Mouse (Mus musculus): ENCODE data around the gene Rinl. TPM values are rescaled to one million over a fixed set of nuclear protein-coding genes. Genes with fewer than 3 reads are reported as not detected.

Rinl gene
- polyA plus RNA-seq, 1 experiment from 2014 or later: 2.7 TPM

DNA sequence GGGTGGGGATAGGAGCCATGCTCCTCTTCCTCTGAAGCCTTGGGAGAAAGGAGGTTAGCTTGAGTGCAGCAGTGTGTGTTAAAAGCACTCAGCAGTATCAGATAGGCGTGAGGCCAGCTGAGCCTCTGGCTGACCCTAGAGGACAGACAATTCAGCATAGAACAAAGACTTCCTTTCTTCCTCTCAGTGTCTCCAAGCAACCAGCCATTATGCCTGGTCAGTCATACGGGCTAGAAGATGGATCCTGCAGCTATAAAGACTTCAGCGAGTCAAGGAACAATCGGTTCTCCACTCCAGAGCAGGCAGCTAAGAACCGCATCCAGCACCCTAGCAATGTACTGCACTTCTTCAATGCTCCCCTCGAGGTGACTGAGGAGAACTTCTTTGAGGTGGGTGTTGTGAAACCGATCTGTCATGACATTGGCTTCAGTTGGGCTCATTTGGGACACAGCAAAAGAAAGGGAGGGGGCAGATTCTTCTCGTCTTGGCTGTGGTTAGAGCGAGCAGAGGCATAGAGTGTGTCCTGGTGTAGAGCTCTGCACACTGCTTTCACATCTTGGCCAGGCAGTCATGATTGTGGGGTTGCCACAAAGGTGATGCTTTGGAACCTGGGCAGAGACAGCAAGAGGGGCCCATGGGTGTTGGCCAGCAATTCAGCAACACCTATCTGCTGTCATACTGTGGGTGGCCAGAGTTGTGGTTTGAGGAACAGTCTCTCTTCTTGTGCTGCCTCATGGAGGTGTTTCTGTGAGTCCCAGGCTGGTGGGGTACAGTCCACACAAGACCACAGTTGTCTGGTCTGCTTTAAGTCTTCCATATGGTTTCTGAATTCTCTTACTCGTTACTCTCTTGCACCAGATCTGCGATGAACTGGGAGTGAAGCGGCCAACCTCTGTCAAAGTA is 31.8 kb downstream of the Rinl start:
- H3K27ac ChIP-seq: peak overlapping the region; percentile 80
- H3K36me3 ChIP-seq: peaks cover 72% of the 10 kb centered on the region
- H3K4me3 ChIP-seq: no peak overlapping the region
- no peak overlapping the region; the same call in 1 of the 2 replicates for H3K9ac ChIP-seq
- no peaks in the 10 kb centered on the region for H3K27me3 ChIP-seq
- 35% methylated on average over 12 of the region's 12 CpGs for WGBS
- peak; percentile 61 for ATAC-seq (ENCODE audit: low FRiP score)
- peaks cover 55% of the 10 kb centered on the region for H3K4me1 ChIP-seq
- H3K9me3 ChIP-seq (replicated peaks): no peaks in the 10 kb centered on the region
- peak overlapping the region; percentile 11; the same call in 1 of the 2 replicates for H3K4me2 ChIP-seq (replicated peaks)

DNA sequence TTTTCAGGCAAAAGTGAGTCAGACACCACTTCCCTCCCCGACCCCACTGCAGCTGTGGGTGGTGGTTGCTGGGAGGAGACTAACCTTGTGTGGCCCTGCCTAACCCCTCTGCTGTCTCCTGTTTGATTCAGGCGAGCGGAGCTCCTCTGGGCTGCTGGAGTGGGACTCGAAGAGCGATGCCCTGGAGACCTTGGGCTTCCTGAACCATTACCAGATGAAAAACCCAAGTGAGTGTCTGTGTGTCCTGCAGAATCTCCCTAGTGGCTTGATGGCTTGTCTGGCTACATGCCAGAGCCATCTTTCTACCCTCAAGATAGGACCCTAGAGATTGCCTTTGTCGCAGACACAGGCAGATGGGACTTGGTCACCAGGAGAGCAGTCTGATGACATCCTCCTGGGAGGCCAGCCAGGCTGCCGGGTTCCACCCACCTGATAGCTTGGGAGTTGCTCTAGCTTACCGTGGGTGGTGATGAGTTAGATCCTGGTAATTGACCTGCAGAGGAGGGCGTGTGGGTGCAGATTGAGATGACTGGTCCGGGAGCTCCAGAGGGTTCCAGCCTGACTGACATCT is 32.6 kb downstream of the Rinl start:
- peak overlapping the region; percentile 80 for H3K27ac ChIP-seq
- no peak for ATAC-seq (ENCODE audit: low FRiP score)
- peaks cover 52% of the 10 kb centered on the region for H3K4me1 ChIP-seq
- H3K4me3 ChIP-seq: no peak overlapping the region
- peaks cover 64% of the 10 kb centered on the region for H3K36me3 ChIP-seq
- H3K27me3 ChIP-seq: no peaks in the 10 kb centered on the region
- WGBS: 58% methylated on average over 10 of the region's 10 CpGs
- no peaks in the 10 kb centered on the region for H3K9me3 ChIP-seq (replicated peaks)
- H3K4me2 ChIP-seq (replicated peaks): no peak overlapping the region
- no peak overlapping the region for H3K9ac ChIP-seq

DNA sequence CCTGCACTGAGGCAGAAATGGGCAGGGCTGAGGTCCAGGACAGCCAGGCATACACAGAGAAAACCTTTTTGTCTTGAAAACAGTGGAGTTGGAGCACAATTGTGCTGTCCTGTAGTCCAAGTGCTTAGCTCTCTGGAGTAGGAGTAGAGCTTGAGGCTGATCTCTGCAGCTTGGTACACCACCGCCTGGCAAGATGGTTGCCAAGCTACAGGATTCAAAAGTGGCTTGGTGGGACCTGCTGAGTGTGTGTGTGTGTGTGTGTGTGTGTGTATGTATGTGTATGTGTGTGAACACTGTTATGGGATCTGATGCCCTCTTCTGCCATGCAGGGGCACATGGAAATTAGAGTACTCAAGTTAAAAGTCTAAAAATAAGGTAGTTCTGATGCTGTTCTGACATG is 33.8 kb downstream of the Rinl start:
- H3K9ac ChIP-seq: no peak overlapping the region
- peaks cover 42% of the 10 kb centered on the region for H3K4me1 ChIP-seq
- 73% methylated on average over 1 of the region's 1 CpGs for WGBS
- H3K4me2 ChIP-seq (replicated peaks): no peak overlapping the region
- no peaks in the 10 kb centered on the region for H3K27me3 ChIP-seq
- peaks cover 52% of the 10 kb centered on the region for H3K36me3 ChIP-seq
- ATAC-seq (ENCODE audit: low FRiP score): no peak
- peak overlapping the region; percentile 58; the same call in 1 of the 2 replicates for H3K27ac ChIP-seq
- no peaks in the 10 kb centered on the region for H3K9me3 ChIP-seq (replicated peaks)
- H3K4me3 ChIP-seq: no peak overlapping the region

DNA sequence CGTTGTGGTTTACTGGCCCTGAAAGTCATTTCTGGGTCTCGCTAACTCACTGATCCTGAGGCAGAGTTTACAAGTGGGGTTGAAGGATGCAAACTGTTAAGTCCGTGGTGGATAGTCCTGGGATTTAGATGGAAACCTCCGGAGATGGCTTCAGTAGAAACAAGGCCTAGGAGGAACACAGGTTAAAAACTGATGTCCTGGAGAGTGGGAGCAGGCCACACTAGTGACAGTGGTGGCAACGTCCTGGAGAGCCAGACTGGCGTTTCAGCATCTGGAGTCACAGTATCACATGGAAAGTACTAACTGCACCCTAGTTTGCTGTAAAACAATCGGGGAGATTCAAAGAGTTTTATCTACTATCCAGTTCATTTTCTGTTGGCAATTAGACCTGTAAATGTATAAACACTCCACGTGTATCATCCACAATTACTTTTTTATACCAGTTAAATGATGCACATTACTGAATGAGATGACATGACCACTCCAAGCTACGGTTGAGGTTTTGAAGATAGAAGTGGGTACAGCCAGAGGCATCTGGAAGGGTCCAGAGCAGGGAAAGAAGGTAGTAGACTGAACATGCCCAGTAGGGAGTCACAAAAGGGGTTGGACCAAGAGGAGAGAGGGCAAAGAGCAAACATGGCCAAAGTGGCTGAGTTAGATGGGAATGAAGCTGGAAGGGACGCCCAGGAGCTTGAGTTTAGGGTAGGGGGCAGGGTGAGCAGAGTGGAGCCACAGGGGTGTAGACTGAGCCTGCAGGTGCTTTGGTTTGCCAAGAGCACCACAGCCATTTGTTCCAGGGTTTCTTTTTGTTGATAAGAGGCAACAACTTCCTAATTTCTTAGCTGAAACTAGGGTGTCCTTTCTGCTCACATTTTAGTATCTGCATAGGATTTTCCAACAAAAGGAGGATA is 34.5 kb downstream of the Rinl start:
- H3K4me2 ChIP-seq (replicated peaks): no peak overlapping the region
- no peaks in the 10 kb centered on the region for H3K9me3 ChIP-seq (replicated peaks)
- H3K36me3 ChIP-seq: peaks cover 45% of the 10 kb centered on the region
- H3K27me3 ChIP-seq: no peaks in the 10 kb centered on the region
- no peak for ATAC-seq (ENCODE audit: low FRiP score)
- no peak overlapping the region for H3K4me3 ChIP-seq
- H3K9ac ChIP-seq: no peak overlapping the region
- WGBS: 67% methylated on average over 10 of the region's 10 CpGs
- H3K4me1 ChIP-seq: peaks cover 36% of the 10 kb centered on the region
- H3K27ac ChIP-seq: peak overlapping the region; percentile 58

DNA sequence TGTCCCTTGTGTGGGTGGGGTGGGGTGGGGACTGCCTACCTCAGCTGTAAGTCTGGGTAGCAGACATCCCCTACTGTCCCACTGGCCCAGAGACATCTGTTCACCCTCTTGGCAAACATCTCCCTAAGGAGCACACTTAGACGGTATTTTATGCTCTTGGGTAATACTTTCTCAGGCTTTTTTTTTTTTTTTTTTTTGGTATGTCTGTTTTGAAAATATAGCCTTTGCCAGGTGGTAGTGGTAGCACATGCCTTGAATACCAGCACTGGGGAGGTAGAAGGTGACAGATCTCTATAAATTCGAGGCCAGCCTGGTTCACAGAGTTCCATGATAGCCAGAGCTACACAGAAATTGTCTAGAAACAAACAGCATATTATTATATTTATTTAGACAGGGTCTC is 35.2 kb downstream of the Rinl start:
- peaks cover 39% of the 10 kb centered on the region for H3K36me3 ChIP-seq
- no peak overlapping the region for H3K9ac ChIP-seq
- peak overlapping the region; percentile 78; the same call in 1 of the 2 replicates for H3K27ac ChIP-seq
- no peak overlapping the region for H3K4me3 ChIP-seq
- no peaks in the 10 kb centered on the region for H3K27me3 ChIP-seq
- no peak for ATAC-seq (ENCODE audit: low FRiP score)
- H3K9me3 ChIP-seq (replicated peaks): no peaks in the 10 kb centered on the region
- 66% methylated on average over 2 of the region's 2 CpGs for WGBS
- H3K4me1 ChIP-seq: peaks cover 30% of the 10 kb centered on the region
- H3K4me2 ChIP-seq (replicated peaks): no peak overlapping the region

DNA sequence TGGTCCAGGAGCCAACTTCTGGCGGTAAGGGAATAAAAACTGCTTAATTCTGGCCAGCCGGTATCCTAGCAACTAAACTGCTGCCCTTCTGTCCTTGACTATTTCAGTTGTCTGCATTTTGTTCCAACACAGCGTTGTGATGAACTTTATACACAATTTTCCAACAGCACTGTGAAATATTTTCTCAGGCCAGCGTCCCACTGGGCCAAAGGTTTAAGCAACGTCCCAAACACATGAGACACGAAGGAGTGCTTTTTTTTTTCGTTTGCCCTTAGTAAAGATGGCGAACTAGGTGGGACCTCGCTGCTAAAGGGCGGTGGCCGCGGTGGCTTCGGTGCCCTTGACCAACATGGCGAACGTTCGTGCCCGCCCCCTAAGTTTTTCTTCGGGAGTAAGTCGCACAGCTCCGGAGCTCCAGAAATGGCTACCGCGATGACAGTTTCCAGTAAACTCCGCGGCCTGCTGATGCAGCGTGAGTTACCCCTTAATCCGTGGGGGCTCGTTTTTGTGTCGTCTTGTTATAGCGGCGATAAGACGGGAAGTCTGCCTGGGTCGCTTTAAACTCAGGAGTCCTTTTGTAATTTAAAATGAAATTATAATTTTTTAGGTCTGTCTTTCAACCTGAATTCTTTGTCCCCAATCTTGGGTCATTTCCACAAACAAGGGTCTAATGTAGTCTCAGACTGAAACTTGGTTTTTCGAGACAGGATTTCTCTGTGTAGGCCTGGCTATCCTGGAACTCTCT is 36.3 kb downstream of the Rinl start, which contains the start of gene Ech1:
TSS of gene Ech1 (plus strand) at position 277 of the 745 bp plus-strand sequence.
- peak within 1 kb of the TSS; percentile 78 for H3K27ac ChIP-seq
- no peaks in the 10 kb centered on the region for H3K9me3 ChIP-seq (replicated peaks)
- WGBS: 3% methylated on average over 33 of the region's 33 CpGs
- peak within 1 kb of the TSS; percentile 52 for H3K4me2 ChIP-seq (replicated peaks)
- H3K27me3 ChIP-seq: no peaks in the 10 kb centered on the region
- peaks cover 37% of the 10 kb centered on the region for H3K36me3 ChIP-seq
- H3K4me1 ChIP-seq: peaks cover 20% of the 10 kb centered on the region
- peak within 1 kb of the TSS; percentile 61 for H3K9ac ChIP-seq
- ATAC-seq (ENCODE audit: low FRiP score): peak; percentile 66
- peak within 1 kb of the TSS; percentile 46 for H3K4me3 ChIP-seq

DNA sequence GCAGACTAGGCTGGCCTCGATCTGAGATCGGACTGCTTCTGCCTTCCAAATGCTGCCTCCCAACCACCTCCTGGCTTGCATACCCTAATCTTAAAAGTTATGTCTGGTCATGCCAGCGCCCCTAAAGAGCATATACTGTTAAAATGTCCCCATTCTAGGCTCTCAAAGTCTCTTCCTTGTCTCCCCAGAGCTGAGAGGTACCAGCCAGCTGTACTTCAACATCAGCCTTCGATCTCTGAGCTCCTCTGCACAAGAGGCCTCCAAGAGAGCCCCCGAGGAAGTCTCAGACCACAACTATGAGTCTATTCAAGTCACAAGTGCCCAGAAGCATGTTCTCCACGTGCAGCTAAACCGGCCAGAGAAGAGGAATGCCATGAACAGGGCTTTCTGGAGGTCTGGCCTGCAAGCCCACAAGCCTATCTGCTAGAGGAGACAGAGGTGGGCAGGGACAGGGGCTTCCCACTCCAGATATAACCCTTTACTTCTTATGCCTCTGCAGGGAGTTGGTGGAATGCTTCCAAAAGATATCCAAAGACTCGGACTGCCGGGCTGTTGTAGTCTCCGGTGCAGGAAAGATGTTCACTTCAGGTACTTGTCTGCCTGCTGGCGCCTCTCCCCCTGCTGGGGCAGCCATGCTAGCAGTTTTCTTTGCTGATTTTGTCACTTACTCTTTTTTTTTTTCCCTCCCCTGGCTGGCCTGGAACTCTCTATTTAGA is 37.1 kb downstream of the Rinl start:
- Histone ChIP-seq H3K9me3 (replicated peaks) (no peaks in the 10 kb centered on the region), H3K4me2 (replicated peaks) (peak overlapping the region; percentile 52), H3K9ac (peak overlapping the region; percentile 61), H3K27me3 (no peaks in the 10 kb centered on the region), H3K4me1 (peaks cover 13% of the 10 kb centered on the region), H3K27ac (peak overlapping the region; percentile 78; the same call in 1 of the 2 replicates), H3K36me3 (peaks cover 36% of the 10 kb centered on the region), H3K4me3 (peak overlapping the region; percentile 46)
- no peak for ATAC-seq (ENCODE audit: low FRiP score)
- 62% methylated on average over 11 of the region's 11 CpGs for WGBS

DNA sequence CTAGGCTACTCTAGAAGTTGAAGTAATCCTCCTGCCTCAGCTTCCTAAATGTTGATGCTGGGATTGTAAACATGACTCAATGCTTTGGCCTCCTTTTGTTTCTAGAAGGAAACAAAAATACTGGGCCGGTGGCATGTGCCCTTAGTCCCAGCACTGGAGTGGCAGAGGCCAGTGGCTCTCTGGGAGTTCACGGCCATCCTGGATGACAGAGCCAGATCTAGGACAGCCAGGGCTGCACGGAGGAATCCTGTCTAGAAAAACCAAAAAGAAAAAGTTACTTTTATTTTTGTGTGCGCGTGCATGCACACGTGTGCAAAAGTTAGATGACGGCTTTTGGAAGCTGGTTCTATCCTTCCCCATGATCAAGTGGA is 37.6 kb downstream of the Rinl start:
- Histone ChIP-seq H3K9ac (no peak overlapping the region), H3K27ac (no peak overlapping the region), H3K36me3 (peaks cover 34% of the 10 kb centered on the region), H3K27me3 (no peaks in the 10 kb centered on the region), H3K4me1 (peaks cover 12% of the 10 kb centered on the region), H3K4me2 (replicated peaks) (no peak overlapping the region), H3K9me3 (replicated peaks) (no peaks in the 10 kb centered on the region), H3K4me3 (no peak overlapping the region)
- ATAC-seq (ENCODE audit: low FRiP score): no peak
- WGBS: 89% methylated on average over 7 of the region's 7 CpGs

DNA sequence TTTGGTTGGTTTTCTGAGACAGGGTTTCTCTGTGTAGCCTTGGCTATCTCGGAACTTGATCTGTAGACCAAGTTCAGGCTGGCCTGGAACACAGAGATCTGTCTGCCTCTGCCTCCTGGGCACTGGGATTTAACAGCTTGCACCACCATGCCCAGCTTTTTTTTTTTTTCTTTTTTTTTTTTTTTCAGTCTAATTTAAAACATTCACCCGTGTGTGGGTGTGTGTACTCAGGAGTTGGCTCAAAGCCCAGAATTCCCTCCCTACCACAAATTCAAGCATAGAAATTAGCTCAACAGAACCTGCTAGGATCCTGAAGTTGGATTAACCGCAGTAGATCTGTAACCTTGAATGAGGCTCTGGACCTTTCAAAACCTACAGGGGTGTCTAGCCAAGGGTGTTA is 38.6 kb downstream of the Rinl start:
- no peak for ATAC-seq (ENCODE audit: low FRiP score)
- Histone ChIP-seq H3K36me3 (peaks cover 33% of the 10 kb centered on the region), H3K4me1 (peaks cover 12% of the 10 kb centered on the region), H3K27ac (no peak overlapping the region), H3K4me2 (replicated peaks) (no peak overlapping the region), H3K4me3 (no peak overlapping the region), H3K9me3 (replicated peaks) (no peaks in the 10 kb centered on the region), H3K27me3 (no peaks in the 10 kb centered on the region), H3K9ac (no peak overlapping the region)
- WGBS: 75% methylated on average over 3 of the region's 3 CpGs

DNA sequence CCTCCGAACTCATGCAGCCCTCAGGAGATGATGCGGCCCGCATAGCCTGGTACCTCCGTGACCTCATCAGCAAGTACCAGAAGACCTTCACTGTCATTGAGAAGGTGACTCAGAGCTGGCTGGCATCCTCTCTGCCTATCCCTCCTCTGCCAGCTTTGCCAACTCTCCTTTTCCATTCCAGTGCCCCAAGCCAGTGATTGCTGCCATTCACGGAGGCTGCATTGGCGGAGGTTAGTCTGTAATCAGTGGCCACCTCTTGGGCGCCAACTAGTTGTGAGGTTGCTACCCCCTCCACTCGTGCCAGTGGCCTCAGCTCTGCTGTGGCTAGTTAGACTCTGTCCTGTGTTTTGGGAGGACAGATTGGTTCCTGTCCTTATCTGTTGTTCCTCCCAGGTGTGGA is 41.1 kb downstream of the Rinl start:
- H3K4me1 ChIP-seq: peaks cover 6% of the 10 kb centered on the region
- ATAC-seq (ENCODE audit: low FRiP score): no peak
- no peaks in the 10 kb centered on the region for H3K27me3 ChIP-seq
- H3K9me3 ChIP-seq (replicated peaks): no peaks in the 10 kb centered on the region
- peaks cover 25% of the 10 kb centered on the region for H3K36me3 ChIP-seq
- no peak overlapping the region for H3K9ac ChIP-seq
- 92% methylated on average over 8 of the region's 8 CpGs for WGBS
- no peak overlapping the region for H3K4me3 ChIP-seq
- H3K27ac ChIP-seq: no peak overlapping the region
- no peak overlapping the region for H3K4me2 ChIP-seq (replicated peaks)

DNA sequence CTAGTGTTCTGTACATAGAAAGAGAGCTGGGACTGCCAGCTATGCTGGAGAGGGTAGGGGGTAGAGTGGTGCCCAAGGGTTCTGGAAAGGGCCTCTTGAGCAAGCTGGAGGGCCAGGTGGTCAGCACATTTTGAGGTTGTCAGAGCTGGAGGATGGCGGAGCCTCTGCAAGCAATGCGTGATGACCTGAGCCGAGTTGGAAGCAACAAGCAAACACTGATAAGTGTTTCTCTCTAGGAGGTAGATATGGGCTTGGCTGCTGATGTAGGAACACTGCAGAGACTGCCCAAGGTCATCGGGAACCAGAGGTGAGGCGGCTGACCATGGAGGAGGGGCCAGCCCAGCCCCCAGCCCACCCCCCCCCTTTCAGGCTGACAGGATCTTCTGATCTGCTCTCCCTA is 42.2 kb downstream of the Rinl start:
- Histone ChIP-seq H3K36me3 (peaks cover 25% of the 10 kb centered on the region), H3K27ac (no peak overlapping the region), H3K27me3 (no peaks in the 10 kb centered on the region), H3K9me3 (replicated peaks) (no peaks in the 10 kb centered on the region), H3K4me3 (no peak overlapping the region), H3K4me2 (replicated peaks) (no peak overlapping the region), H3K4me1 (peaks cover under 1% of the 10 kb centered on the region), H3K9ac (no peak overlapping the region)
- WGBS: 88% methylated on average over 5 of the region's 5 CpGs
- no peak for ATAC-seq (ENCODE audit: low FRiP score)
